Mouse (Mus musculus): ENCODE results near the gene Atp9a. TPM values are rescaled to one million over a fixed set of nuclear protein-coding genes. Genes with fewer than 3 reads are reported as not detected.
A peak's percentile ranks its signal among the peaks of the same experiment; 100 is the strongest.

Gene Atp9a
- total RNA-seq, 1 experiment: 41.5 TPM

GRCm38 (mm10) chr2:168737878-168738277 lies 4.3 kb downstream of the Atp9a start:
- TF ChIP-seq ZNF384 (IDR thresholded peaks at IDR 0.05; ENCODE audit: low read depth, low read length) (no peak), CHD2 (IDR thresholded peaks at IDR 0.05; ENCODE audit: low read depth, low read length) (no peak), HCFC1 (IDR thresholded peaks at IDR 0.05; ENCODE audit: borderline replicate concordance, insufficient read depth, low read length) (no peak), ZC3H11A (IDR thresholded peaks at IDR 0.05; ENCODE audit: borderline replicate concordance, low read depth, low read length) (no peak), MAFK (IDR thresholded peaks at IDR 0.05; ENCODE audit: insufficient read depth, low read depth, low read length) (no peak)
- H3K9me3 ChIP-seq (ENCODE audit: control insufficient read depth, insufficient read depth, low read depth, low read length): no peaks in the 10 kb centered on the region
- H3K36me3 ChIP-seq (ENCODE audit: control insufficient read depth, insufficient read depth, low read length, poor library complexity, severe bottlenecking): no peaks in the 10 kb centered on the region

DNA sequence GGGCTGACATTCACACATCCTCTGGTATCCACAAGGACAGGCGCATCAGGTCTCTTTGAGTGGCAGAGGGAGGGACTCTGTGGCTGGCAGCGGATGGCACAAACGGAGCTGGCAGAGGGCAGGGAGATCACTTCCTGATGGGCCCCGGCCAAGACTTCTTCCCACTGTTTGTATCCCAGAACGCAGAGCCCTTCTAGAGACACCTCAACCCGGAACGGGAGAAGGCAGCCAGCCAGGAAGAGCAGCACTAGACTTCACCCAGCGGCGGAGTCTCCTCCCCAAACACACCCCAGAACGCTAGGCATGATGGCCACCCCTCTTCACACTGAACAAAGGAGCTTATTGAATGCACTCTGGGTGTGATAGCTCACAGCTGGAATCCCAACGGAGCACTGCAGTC lies 8.2 kb downstream of the Atp9a start:
- H3K4me3 ChIP-seq (ENCODE audit: insufficient read depth in 1 of 2, low read depth in 1 of 2, low read length in 2 of 2, poor library complexity in 1 of 2, severe bottlenecking in 1 of 2): peak overlapping the region in 1 of 2 experiments; percentile 51; a peak in 2 of 4 replicates
- peaks cover 4 to 12% of the 10 kb centered on the region in 2 experiments; a peak in 2 of 4 replicates for H3K4me1 ChIP-seq (ENCODE audit: control insufficient read depth in 2 of 2, insufficient read depth in 2 of 2, low read length in 2 of 2, poor library complexity in 1 of 2)
- TF ChIP-seq CHD2 (IDR thresholded peaks at IDR 0.05; ENCODE audit: low read depth, low read length) (no peak), ZNF384 (IDR thresholded peaks at IDR 0.05; ENCODE audit: low read depth, low read length) (no peak), MAFK (IDR thresholded peaks at IDR 0.05; ENCODE audit: insufficient read depth, low read depth, low read length) (no peak), HCFC1 (IDR thresholded peaks at IDR 0.05; ENCODE audit: borderline replicate concordance, insufficient read depth, low read length) (no peak), ZC3H11A (IDR thresholded peaks at IDR 0.05; ENCODE audit: borderline replicate concordance, low read depth, low read length) (no peak)
- no peak for DNase-seq (ENCODE audit: low read depth, low spot score)
- no peaks in the 10 kb centered on the region for H3K9me3 ChIP-seq (ENCODE audit: control insufficient read depth, insufficient read depth, low read depth, low read length)
- no peak overlapping the region for H3K27ac ChIP-seq (ENCODE audit: insufficient read depth, low read depth, low read length, poor library complexity, severe bottlenecking)
- no peak overlapping the region for H3K9ac ChIP-seq (ENCODE audit: insufficient read depth, low read depth, low read length, poor library complexity, severe bottlenecking)
- no peaks in the 10 kb centered on the region for H3K36me3 ChIP-seq (ENCODE audit: control insufficient read depth, insufficient read depth, low read length, poor library complexity, severe bottlenecking)
- in situ Hi-C loops (cut with MboI; ENCODE audit: low sequenced_read_pairs in 2 of 2, unreplicated experiment in 2 of 2): no loop called here

More at GRCm38 (mm10) chr2:168737878-168738277, 4.3 kb downstream of the Atp9a start:
- H3K4me3 ChIP-seq (ENCODE audit: insufficient read depth in 1 of 2, low read depth in 1 of 2, low read length in 2 of 2, poor library complexity in 1 of 2, severe bottlenecking in 1 of 2): no peak overlapping the region
- H3K9ac ChIP-seq (ENCODE audit: insufficient read depth, low read depth, low read length, poor library complexity, severe bottlenecking): no peak overlapping the region
- DNase-seq (ENCODE audit: low read depth, low spot score): no peak
- in situ Hi-C loops (cut with MboI; ENCODE audit: low sequenced_read_pairs in 2 of 2, unreplicated experiment in 2 of 2): no loop called here
- H3K27ac ChIP-seq (ENCODE audit: insufficient read depth, low read depth, low read length, poor library complexity, severe bottlenecking): no peak overlapping the region
- H3K4me1 ChIP-seq (ENCODE audit: control insufficient read depth in 2 of 2, insufficient read depth in 2 of 2, low read length in 2 of 2, poor library complexity in 1 of 2): peaks cover 5 to 14% of the 10 kb centered on the region in 2 experiments; a peak in 3 of 4 replicates

- Histone ChIP-seq H3K36me3 (ENCODE audit: control insufficient read depth, insufficient read depth, low read length, poor library complexity, severe bottlenecking) (no peaks in the 10 kb centered on the region), H3K9me3 (ENCODE audit: control insufficient read depth, insufficient read depth, low read depth, low read length) (no peaks in the 10 kb centered on the region), H3K4me3 (ENCODE audit: insufficient read depth in 1 of 2, low read depth in 1 of 2, low read length in 2 of 2, poor library complexity in 1 of 2, severe bottlenecking in 1 of 2) (no peak overlapping the region), H3K4me1 (ENCODE audit: control insufficient read depth in 2 of 2, insufficient read depth in 2 of 2, low read length in 2 of 2, poor library complexity in 1 of 2) (peaks cover 4 to 12% of the 10 kb centered on the region in 2 experiments; a peak in 2 of 4 replicates), H3K9ac (ENCODE audit: insufficient read depth, low read depth, low read length, poor library complexity, severe bottlenecking) (no peak overlapping the region), H3K27ac (ENCODE audit: insufficient read depth, low read depth, low read length, poor library complexity, severe bottlenecking) (no peak overlapping the region)
- TF ChIP-seq MAFK (IDR thresholded peaks at IDR 0.05; ENCODE audit: insufficient read depth, low read depth, low read length) (no peak), ZNF384 (IDR thresholded peaks at IDR 0.05; ENCODE audit: low read depth, low read length) (no peak), CHD2 (IDR thresholded peaks at IDR 0.05; ENCODE audit: low read depth, low read length) (no peak), HCFC1 (IDR thresholded peaks at IDR 0.05; ENCODE audit: borderline replicate concordance, insufficient read depth, low read length) (no peak), ZC3H11A (IDR thresholded peaks at IDR 0.05; ENCODE audit: borderline replicate concordance, low read depth, low read length) (no peak)
- DNase-seq (ENCODE audit: low read depth, low spot score): no peak
- in situ Hi-C loops (cut with MboI; ENCODE audit: low sequenced_read_pairs in 2 of 2, unreplicated experiment in 2 of 2): no loop called here
Observed at GRCm38 (mm10) chr2:168731258-168731657, 11.0 kb downstream of the Atp9a start.

DNA sequence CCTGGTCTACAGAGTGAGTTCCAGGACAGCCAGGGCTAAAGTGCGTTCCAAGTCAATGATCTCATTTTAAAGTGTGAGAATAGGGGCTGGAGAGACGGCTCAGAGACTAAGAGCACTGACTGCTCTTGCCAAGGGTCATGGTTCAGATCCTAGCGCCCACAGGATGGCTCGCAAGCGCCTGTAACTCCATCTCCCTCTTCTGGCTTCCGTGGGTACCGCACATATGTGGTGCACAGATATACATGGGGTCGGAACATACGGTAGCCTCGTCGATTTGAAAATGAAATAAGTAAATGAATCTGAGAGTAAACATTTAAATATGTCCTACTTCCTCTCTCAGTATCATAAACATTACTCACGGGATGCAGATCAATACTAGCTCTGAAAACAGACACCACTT lies 12.5 kb downstream of the Atp9a start:
- no peaks in the 10 kb centered on the region for H3K9me3 ChIP-seq (ENCODE audit: control insufficient read depth, insufficient read depth, low read depth, low read length)
- TF ChIP-seq ZC3H11A (IDR thresholded peaks at IDR 0.05; ENCODE audit: borderline replicate concordance, low read depth, low read length) (no peak), CHD2 (IDR thresholded peaks at IDR 0.05; ENCODE audit: low read depth, low read length) (no peak), HCFC1 (IDR thresholded peaks at IDR 0.05; ENCODE audit: borderline replicate concordance, insufficient read depth, low read length) (no peak), MAFK (IDR thresholded peaks at IDR 0.05; ENCODE audit: insufficient read depth, low read depth, low read length) (no peak), ZNF384 (IDR thresholded peaks at IDR 0.05; ENCODE audit: low read depth, low read length) (no peak)
- DNase-seq (ENCODE audit: low read depth, low spot score): no peak
- peaks cover 4 to 9% of the 10 kb centered on the region in 2 experiments; a peak in 2 of 4 replicates for H3K4me1 ChIP-seq (ENCODE audit: control insufficient read depth in 2 of 2, insufficient read depth in 2 of 2, low read length in 2 of 2, poor library complexity in 1 of 2)
- no peak overlapping the region for H3K4me3 ChIP-seq (ENCODE audit: insufficient read depth in 1 of 2, low read depth in 1 of 2, low read length in 2 of 2, poor library complexity in 1 of 2, severe bottlenecking in 1 of 2)
- no peak overlapping the region for H3K27ac ChIP-seq (ENCODE audit: insufficient read depth, low read depth, low read length, poor library complexity, severe bottlenecking)
- in situ Hi-C loops (cut with MboI; ENCODE audit: low sequenced_read_pairs in 2 of 2, unreplicated experiment in 2 of 2): no loop called here
- H3K9ac ChIP-seq (ENCODE audit: insufficient read depth, low read depth, low read length, poor library complexity, severe bottlenecking): no peak overlapping the region
- no peaks in the 10 kb centered on the region for H3K36me3 ChIP-seq (ENCODE audit: control insufficient read depth, insufficient read depth, low read length, poor library complexity, severe bottlenecking)
